Mouse (Mus musculus) liver, embryonic 15.5 days (tissue): ENCODE measurements around the gene Bace2. TPM values are rescaled to one million over a fixed set of nuclear protein-coding genes. Genes with fewer than 3 reads are reported as not detected.

Experiments
- ATAC-seq: fragments of 200-750 bp; cut with Nextera tagmentation; 2 replicates; pipeline ENCODE4 v1.8.0; 2017; ENCODE audit warnings: moderate number of reproducible peaks, mild to moderate bottlenecking, moderate library complexity; ENCODE audit not compliant: insufficient read depth
- H3K27ac ChIP-seq: fragments of 300-500 bp; sonication (generic); replicated peaks from 2 replicates; pipeline ENCODE4 v1.5.1; 2015; ENCODE audit warnings: mild to moderate bottlenecking, inconsistent platforms
- H3K27me3 ChIP-seq: fragments of 300-500 bp; sonication (generic); 2 replicates; pipeline ENCODE4 v1.6.1; 2015; ENCODE audit warnings: mild to moderate bottlenecking, inconsistent platforms
- H3K36me3 ChIP-seq: fragments of 300-500 bp; sonication (generic); replicated peaks from 2 replicates; pipeline ENCODE4 v1.6.1; 2015; ENCODE audit warnings: moderate library complexity, mild to moderate bottlenecking, inconsistent platforms
- H3K4me1 ChIP-seq: fragments of 300-500 bp; sonication (generic); replicated peaks from 2 replicates; pipeline ENCODE4 v1.6.1; 2015; ENCODE audit warnings: inconsistent platforms
- H3K4me2 ChIP-seq: fragments of 300-500 bp; sonication (generic); 2 replicates; pipeline ENCODE4 v1.6.1; 2015; ENCODE audit warnings: moderate library complexity, mild to moderate bottlenecking, inconsistent platforms
- H3K4me3 ChIP-seq: fragments of 300-500 bp; sonication (generic); replicated peaks from 2 replicates; pipeline ENCODE4 v1.5.1; 2015; ENCODE audit warnings: mild to moderate bottlenecking, inconsistent platforms
- H3K9ac ChIP-seq: fragments of 300-500 bp; sonication (generic); 2 replicates; pipeline ENCODE4 v1.6.1; 2015; ENCODE audit warnings: moderate library complexity, mild to moderate bottlenecking, inconsistent platforms
- H3K9me3 ChIP-seq: fragments of 300-500 bp; sonication (generic); replicated peaks from 2 replicates; pipeline ENCODE4 v1.6.1; 2016; ENCODE audit warnings: inconsistent platforms
- WGBS: fragments of 180-500 bp; shearing (Covaris S2); methylation state at CpG from one replicate; pipeline ENCODE4 v1.1.7; 2015; ENCODE audit warnings: mixed read lengths; ENCODE audit not compliant: insufficient replicate concordance; 5-methylcytosine and 5-hydroxymethylcytosine counted together
- polyA plus RNA-seq: library from polyadenylated mRNA; unstranded; fragments of >200 nt; fragmentation: Nextera tagmentation; extraction: Ambion mirVana; gene quantifications from 2 replicates; pipeline ENCODE4 v1.2.1, GENCODE M21; 2015

Bace2 gene
- polyA plus RNA-seq, 1 experiment from 2014 or later = 4.9 TPM

GRCm38 (mm10) chr16:97438191-97438590, 81.6 kb downstream of the Bace2 start:
- H3K27ac ChIP-seq = no peak overlapping the region
- WGBS = 56% methylated on average over 3 of the region's 3 CpGs
- H3K4me2 ChIP-seq = no peak overlapping the region
- no peaks in the 10 kb centered on the region for H3K36me3 ChIP-seq
- no peaks in the 10 kb centered on the region for H3K9me3 ChIP-seq
- H3K9ac ChIP-seq = no peak overlapping the region
- no peak overlapping the region for H3K4me3 ChIP-seq
- H3K27me3 ChIP-seq = no peaks in the 10 kb centered on the region
- H3K4me1 ChIP-seq = no peaks in the 10 kb centered on the region
- ATAC-seq = no peak

- H3K4me2 ChIP-seq = no peak overlapping the region
- no peak for ATAC-seq
- H3K36me3 ChIP-seq = no peaks in the 10 kb centered on the region
- H3K9ac ChIP-seq = no peak overlapping the region
- no peaks in the 10 kb centered on the region for H3K4me1 ChIP-seq
- H3K27me3 ChIP-seq = no peaks in the 10 kb centered on the region
- WGBS = 72% methylated on average over 9 of the region's 9 CpGs
- no peak overlapping the region for H3K4me3 ChIP-seq
- H3K9me3 ChIP-seq = no peaks in the 10 kb centered on the region
- no peak overlapping the region for H3K27ac ChIP-seq
Observed at GRCm38 (mm10) chr16:97441967-97442366, 85.4 kb downstream of the Bace2 start.

GRCm38 (mm10) chr16:97443670-97444263, 87.2 kb downstream of the Bace2 start:
- Histone ChIP-seq H3K4me2 (no peak overlapping the region), H3K9me3 (no peaks in the 10 kb centered on the region), H3K27ac (no peak overlapping the region), H3K9ac (no peak overlapping the region), H3K4me3 (no peak overlapping the region), H3K36me3 (no peaks in the 10 kb centered on the region), H3K27me3 (no peaks in the 10 kb centered on the region), H3K4me1 (no peaks in the 10 kb centered on the region)
- 38% methylated on average over 14 of the region's 14 CpGs for WGBS
- no peak for ATAC-seq

GRCm38 (mm10) chr16:97447386-97447785, 90.8 kb downstream of the Bace2 start:
- Histone ChIP-seq H3K4me3 (no peak overlapping the region), H3K9me3 (no peaks in the 10 kb centered on the region), H3K27ac (no peak overlapping the region), H3K36me3 (no peaks in the 10 kb centered on the region), H3K9ac (no peak overlapping the region), H3K4me2 (no peak overlapping the region), H3K4me1 (no peaks in the 10 kb centered on the region), H3K27me3 (no peaks in the 10 kb centered on the region)
- ATAC-seq = no peak

- Histone ChIP-seq H3K27ac (no peak overlapping the region), H3K36me3 (no peaks in the 10 kb centered on the region), H3K4me3 (no peak overlapping the region), H3K9me3 (no peaks in the 10 kb centered on the region), H3K4me2 (no peak overlapping the region), H3K4me1 (0 out of 2 replicates have a peak, but pooled peaks cover 3% of the 10 kb centered on the region), H3K27me3 (no peaks in the 10 kb centered on the region), H3K9ac (no peak overlapping the region)
- no peak for ATAC-seq
- WGBS = 43% methylated on average over 1 of the region's 1 CpGs
Observed at GRCm38 (mm10) chr16:97459831-97460230, 103.3 kb downstream of the Bace2 start.

GRCm38 (mm10) chr16:97461271-97461670, 104.7 kb downstream of the Bace2 start:
- Histone ChIP-seq H3K27ac (no peak overlapping the region), H3K9ac (no peak overlapping the region), H3K4me1 (0 out of 2 replicates have a peak, but pooled peaks cover 3% of the 10 kb centered on the region), H3K9me3 (no peaks in the 10 kb centered on the region), H3K27me3 (no peaks in the 10 kb centered on the region), H3K36me3 (no peaks in the 10 kb centered on the region), H3K4me3 (no peak overlapping the region), H3K4me2 (no peak overlapping the region)
- WGBS = 33% methylated on average over 2 of the region's 2 CpGs
- no peak for ATAC-seq

GRCm38 (mm10) chr16:97462481-97463181, 106.1 kb downstream of the Bace2 start, which contains the start of gene Mx1:
TSS of gene Mx1 (minus strand) at chr16:97462907.
- no peaks in the 10 kb centered on the region for H3K36me3 ChIP-seq
- 0 out of 2 replicates have a peak, but pooled peaks cover 3% of the 10 kb centered on the region for H3K4me1 ChIP-seq
- no peaks in the 10 kb centered on the region for H3K9me3 ChIP-seq
- H3K4me3 ChIP-seq = no peak within 1 kb of the TSS
- no peak within 1 kb of the TSS for H3K9ac ChIP-seq
- no peaks in the 10 kb centered on the region for H3K27me3 ChIP-seq
- 16% methylated on average over 4 of the region's 4 CpGs for WGBS
- no peak within 1 kb of the TSS for H3K4me2 ChIP-seq
- peak; percentile 52 for ATAC-seq
- no peak within 1 kb of the TSS for H3K27ac ChIP-seq

GRCm38 (mm10) chr16:97466182-97466957, 109.8 kb downstream of the Bace2 start:
- no peak overlapping the region for H3K4me2 ChIP-seq
- no peak for ATAC-seq
- H3K4me3 ChIP-seq = no peak overlapping the region
- H3K4me1 ChIP-seq = 0 out of 2 replicates have a peak, but pooled peaks cover 3% of the 10 kb centered on the region
- H3K36me3 ChIP-seq = no peaks in the 10 kb centered on the region
- WGBS = 37% methylated on average over 4 of the region's 4 CpGs
- H3K27ac ChIP-seq = no peak overlapping the region
- no peaks in the 10 kb centered on the region for H3K9me3 ChIP-seq
- H3K27me3 ChIP-seq = no peaks in the 10 kb centered on the region
- no peak overlapping the region for H3K9ac ChIP-seq

GRCm38 (mm10) chr16:97467472-97467871, 110.9 kb downstream of the Bace2 start:
- 60% methylated on average over 3 of the region's 3 CpGs for WGBS
- Histone ChIP-seq H3K27ac (no peak overlapping the region), H3K27me3 (no peaks in the 10 kb centered on the region), H3K36me3 (no peaks in the 10 kb centered on the region), H3K9me3 (no peaks in the 10 kb centered on the region), H3K4me1 (0 out of 2 replicates have a peak, but pooled peaks cover 3% of the 10 kb centered on the region), H3K9ac (no peak overlapping the region), H3K4me2 (no peak overlapping the region), H3K4me3 (no peak overlapping the region)
- no peak for ATAC-seq

- ATAC-seq = no peak
- no peaks in the 10 kb centered on the region for H3K9me3 ChIP-seq
- no peak overlapping the region for H3K4me2 ChIP-seq
- no peaks in the 10 kb centered on the region for H3K27me3 ChIP-seq
- no peak overlapping the region for H3K4me3 ChIP-seq
- H3K27ac ChIP-seq = no peak overlapping the region
- 0 out of 2 replicates have a peak, but pooled peaks cover 3% of the 10 kb centered on the region for H3K4me1 ChIP-seq
- H3K9ac ChIP-seq = no peak overlapping the region
- WGBS = 19% methylated on average over 4 of the region's 4 CpGs
- no peaks in the 10 kb centered on the region for H3K36me3 ChIP-seq
Observed at GRCm38 (mm10) chr16:97467993-97468791, 111.7 kb downstream of the Bace2 start.
